Mouse (Mus musculus): ENCODE results near the gene Mill2.

GRCm38 (mm10) chr7:18893009-18893408, 53.2 kb downstream of the Mill2 start:
- TF ChIP-seq POLR2A (IDR thresholded peaks at IDR 0.05; ENCODE audit: insufficient read depth, low read length) (no peak), CTCF (IDR thresholded peaks at IDR 0.05; ENCODE audit: low read depth, low read length) (no peak)
